Mouse (Mus musculus): ENCODE measurements around the gene Myb.
"Not testable (repeated sequence)": the region's sequence is repeated elsewhere in the genome, so short reads cannot be mapped to it uniquely, and the experiment has no call there.

Gene Myb

DNA sequence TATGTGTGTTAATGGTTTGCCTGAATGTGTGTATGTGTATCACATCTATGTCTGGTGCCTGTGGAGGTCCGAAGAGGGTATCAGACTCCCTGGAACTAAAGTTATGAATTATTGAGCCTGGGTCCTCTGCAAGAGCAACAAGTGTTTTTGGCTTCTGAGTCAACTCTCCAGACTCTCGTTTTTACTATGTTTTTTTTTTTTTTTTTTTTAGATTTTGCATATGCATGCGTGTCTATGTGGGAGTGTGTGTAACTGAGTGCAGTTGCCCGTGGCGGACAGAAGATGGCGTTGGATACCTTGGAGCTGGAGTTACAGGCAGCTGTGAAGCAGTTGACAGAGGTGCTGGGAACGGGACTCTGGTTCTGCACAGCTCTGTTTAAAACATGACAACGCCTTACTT lies 7.7 kb upstream of the Myb start:
- DNase-seq (ENCODE audit: low spot score) = no peak

DNA sequence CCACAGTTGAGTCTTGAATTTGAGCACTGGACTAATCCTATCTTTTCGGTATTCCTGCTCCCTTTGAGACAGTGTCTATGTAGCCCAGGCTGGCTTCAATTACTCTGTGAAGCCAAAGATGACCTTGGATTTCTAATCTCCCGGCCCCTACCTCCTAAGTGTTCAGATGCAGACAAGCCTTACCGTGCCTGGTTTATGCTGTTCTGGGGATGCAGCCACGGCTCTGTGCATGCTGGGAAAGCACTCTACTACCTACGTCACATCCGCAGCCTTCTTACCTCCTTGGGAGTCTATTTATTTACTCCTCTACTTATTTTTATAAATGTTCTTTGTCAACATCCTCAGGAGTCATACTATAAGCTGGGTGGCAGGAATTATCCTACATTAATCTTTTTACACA lies 7.1 kb upstream of the Myb start:
- DNase-seq (ENCODE audit: low spot score) = no peak

DNA sequence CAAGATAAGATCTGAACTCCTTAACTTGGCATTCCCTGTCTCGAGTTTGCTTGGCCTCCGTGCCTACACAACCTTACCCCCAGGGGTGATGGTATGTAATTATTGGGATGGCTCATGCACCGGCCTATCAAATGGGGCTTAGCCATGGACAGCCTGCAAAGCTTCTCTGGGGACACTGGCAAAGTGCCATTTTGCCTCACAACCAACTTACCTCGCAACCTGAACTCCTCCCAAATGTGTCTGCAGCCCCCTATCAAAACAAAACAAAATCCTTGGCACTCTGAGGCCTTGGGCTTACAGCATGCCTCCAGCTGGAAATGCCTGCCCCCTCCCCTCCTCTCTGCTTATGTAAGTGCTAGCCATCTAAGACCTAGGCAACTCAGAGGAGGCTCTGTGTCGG lies 6.4 kb upstream of the Myb start:
- DNase-seq (ENCODE audit: low spot score) = no peak

DNA sequence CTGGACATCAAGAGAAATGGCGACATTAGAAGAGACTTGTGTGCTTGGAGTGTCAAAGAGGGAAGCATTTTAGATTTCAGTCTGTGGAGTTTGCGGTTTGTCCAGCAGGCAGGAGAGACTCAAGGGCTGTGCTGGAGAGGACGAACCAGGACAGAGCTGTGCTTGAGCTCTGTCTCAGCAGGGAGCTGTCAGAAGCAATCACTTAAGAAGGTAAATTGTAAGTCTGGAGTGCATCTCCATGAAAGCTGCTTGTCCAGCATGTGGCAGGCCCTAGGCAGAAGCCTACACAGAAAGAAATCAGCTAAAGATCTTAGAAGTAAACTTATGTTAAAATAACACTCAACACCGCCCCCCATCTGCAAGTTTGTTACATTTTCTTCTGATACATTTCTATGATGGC lies 4.6 kb upstream of the Myb start:
- DNase-seq (ENCODE audit: low spot score) = no peak

DNA sequence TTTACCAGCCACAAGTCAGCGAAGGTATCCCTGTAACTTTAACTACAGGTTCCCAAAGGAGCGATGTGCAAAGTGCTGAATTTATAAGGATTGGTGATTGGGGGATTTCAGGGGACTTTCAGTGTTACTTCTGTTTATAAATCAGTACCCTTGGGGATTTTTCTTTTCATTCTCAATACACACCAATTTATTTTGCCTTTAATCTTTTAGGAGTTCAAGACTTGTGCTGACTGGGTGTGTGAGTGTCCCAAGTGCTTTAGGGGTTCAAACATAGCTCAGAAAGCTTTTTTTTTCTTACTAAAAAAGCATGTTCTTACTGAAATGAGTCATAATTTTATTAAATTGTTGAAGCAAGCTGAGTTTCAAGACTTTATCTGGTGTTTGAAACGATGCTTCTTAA lies 1.3 kb upstream of the Myb start:
- DNase-seq (ENCODE audit: low spot score) = no peak

DNA sequence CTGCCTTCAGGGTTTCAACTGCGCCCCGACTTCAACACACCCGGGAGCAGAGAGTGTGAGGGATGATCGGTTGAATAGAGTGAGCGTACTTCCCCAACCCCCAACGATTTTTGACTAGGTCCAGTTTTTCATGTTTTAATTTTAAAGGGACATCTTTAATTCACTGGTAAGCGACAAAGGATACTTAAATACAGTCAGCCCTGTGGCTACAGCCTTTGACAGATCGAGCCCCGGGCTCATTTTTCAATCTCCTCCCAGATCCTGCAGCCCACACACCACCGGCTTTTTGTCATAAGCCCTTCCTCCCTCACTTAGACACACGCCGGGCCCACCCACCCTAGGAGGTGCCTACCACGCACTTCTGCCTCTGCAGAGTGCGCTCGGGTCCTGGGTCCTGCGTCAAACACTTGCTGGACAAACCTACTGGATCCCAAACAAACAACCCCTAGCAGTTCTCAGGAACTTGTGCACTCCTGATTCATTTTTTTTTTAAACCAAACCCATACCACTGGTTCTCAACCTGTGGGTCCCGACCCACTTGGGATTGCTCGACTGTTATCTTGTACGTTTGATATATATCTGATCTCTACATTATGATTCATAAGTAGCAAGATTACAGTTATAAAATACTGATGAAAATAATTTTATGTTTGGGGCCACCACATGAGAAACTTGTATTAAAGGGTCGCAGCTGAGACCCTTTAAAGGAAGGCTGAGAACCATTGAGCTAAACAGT lies 743 bp upstream of the Myb start:
- DNase-seq (ENCODE audit: low spot score) = peak; percentile 6

DNA sequence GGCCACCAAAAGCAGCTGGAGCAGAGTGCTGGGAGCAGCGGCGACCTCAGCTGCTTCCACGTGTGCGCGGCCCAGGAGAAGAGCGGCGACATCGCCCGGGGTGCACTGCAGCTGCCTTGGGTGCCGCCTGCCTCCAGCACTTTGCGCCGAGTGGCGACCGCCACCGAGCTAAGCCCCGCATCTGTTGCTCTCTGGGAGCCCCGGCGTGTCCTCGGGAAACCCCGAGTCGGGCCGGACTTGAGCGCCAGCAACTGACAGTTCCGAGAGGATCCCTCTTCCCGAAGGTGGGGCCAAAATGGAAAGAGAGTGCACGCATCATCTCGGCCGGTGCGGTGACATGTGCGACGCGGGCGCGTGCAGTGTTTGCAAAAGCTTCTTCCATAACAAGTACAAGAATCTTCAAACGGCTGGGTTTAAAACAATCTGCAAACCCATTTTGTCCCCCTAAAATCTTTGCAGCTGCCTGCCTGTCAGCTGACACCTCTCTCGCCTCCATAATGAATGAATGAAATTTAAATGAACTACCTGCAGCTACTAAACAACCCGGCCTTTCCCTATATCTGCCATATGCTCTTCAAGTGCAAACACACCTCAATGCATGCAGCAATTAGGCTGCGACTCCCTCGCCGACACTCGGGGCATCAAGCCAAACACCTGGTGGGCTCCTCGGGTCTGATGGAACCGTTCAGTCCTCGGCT lies 938 bp downstream of the Myb start:
- DNase-seq (ENCODE audit: low spot score) = peak; percentile 26

DNA sequence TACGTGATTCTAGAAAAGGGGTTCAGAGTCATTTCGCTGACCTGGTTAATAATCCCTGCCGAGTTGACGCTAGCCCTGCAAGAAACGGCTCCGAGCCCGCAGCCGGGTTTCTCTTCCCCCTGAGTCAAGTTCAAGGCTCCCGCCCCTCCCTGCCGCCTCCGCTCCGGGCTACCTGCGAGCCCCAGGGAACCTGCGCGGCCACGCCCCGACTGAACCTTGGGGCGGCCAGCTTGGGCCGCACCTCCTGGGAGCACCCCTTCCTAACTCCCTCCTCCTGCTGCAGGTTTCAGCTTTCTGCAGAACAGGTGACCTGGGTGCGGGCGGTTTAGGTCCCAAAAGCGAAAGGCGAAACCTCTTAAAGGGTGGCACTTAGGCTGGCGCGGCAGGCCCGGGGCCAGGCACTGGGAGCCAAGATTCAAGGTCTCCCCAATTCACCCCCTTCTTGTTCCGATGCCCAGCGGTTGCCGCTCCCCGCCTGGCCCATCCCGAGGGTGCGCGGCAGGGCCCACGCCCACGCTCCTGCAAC lies 1.8 kb downstream of the Myb start:
- peak; percentile 22 for DNase-seq (ENCODE audit: low spot score)

DNA sequence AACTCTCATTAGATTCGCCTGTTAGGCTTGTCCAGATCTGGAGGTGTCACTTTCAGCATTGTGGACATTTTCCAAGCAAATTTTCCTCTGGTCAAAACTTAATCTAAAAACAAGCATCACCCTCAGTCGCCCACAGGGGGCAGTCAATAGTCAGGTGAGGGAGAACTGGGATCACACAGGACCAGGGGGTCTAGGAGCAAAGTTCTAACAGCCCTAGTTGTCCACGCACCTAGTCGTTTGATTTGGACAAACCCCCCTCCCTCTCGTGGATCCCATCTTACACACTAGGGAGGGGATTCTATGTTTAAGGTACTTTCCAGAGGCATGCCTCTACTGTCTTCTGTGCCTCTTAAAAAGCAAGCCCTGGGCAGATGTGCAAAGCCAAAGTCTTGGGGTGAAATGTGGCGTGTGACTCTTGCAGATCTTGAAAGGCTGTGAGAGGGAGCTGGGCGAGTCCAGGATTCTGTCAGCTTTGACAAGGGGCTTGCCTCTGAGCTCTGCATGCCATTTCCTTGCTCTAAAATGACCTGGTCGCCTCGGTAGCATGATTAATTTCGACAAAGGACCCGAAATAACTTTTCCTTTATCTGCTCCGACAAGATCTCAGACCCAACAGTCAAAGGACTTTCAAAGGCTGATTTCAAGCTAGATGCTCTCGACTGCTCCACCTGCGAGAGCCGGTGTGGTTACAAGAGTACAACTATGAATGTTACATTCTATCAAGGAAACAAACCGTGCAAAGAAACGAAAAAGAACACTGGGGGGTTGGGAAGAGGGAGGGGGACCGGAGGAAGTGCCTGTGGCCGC lies 2.5 kb downstream of the Myb start:
- DNase-seq (ENCODE audit: low spot score) = peak; percentile 22

DNA sequence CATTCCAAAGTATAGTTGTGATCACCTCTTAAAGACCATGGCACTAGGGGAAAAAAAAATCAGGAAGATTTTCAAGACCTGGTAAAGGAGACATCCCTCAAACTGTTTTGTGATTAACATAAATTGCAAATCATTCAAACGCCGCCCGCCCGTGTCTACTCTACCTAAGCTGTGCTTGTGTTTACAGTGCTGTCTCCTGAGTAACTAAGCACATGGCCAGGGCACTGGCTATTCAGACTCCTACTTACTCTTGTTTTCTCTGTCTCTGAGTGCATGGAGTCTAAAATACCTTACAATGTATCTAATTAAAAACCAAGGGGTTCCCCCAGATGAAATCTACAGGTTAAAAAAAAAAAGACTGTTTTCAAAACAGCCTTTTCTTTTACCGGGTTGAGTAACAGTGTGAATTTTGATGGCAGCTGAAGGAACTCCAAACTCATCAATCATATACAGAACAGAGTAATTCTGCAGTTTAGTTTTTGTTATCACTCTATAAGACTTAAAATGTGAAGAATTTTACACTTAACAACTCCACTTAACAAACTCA lies 3.8 kb downstream of the Myb start:
- DNase-seq (ENCODE audit: low spot score) = no peak

DNA sequence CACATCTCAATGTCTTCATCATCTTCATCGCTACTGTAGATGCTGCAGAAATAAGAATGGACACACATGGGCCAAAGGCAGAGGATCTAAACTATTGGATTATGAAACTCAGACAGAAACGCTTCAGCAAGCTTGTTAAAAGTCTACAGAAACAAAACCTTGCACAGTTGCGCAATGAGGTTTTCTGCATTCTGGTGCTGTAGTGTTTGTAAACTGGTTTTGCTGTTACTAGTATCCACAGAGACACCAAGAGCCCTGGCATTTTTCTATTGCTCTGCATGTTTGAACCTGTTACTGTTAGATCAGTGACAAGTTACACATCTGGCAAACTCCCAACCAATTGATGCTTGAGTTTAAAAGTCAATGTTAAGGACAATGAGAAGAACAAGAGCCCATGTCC lies 4.4 kb downstream of the Myb start:
- no peak for DNase-seq (ENCODE audit: low spot score)

DNA sequence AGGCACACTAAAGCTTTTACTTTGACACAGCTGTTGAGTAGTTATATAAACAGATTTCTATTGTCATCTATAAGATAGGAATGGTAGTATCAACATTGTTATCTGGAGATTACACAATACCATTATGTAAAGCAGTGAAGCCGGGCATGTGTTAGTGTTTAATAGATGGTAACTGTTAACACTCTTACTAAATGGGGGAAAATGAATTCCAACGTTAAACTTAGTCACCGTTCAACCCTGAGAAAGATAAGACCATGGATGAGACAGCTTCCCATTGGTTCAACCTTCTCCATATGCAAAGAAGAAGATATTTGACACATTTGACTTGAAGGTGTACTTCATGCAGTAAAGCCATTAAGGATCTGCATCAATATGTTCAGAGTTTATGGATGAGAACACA lies 5.9 kb downstream of the Myb start:
- no peak for DNase-seq (ENCODE audit: low spot score)

DNA sequence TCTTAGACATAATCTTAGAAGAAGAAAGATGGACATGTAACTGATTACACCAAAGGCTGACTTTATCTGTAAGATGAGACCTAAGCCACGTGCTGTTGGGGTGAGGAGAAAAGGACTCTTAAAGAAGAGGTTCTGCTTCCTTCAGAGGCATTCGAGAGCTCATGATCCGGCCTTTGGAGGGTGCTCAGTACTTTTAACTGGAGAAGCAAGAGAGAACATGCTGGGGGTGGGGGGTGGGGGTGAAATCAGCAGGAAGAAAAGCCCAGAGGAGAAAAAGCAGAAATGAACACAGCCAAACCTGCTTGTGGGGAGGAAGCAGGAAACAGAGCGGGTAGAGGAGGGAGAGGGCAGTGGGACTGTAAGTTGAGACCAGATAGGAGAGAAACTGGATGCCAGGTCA lies 7.4 kb downstream of the Myb start:
- no peak for DNase-seq (ENCODE audit: low spot score)

DNA sequence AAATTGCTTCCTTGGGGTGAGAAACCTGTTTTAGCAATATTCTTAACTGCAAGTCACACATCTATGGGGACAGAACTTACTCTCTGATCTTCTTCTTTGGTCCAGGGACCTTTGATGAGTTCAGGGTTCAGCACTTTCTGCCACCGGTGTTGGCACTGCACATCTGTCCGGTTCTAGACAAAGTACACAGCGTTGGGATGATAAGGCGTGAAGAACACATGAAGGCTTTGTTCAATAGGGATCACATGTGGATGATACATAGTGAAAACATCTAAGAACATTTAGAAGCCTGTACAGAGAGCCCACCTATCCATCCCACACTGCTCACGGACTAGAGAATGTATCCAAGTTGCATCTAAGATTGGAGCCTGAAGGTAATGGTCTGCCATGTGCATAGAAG lies 8.0 kb downstream of the Myb start:
- no peak for DNase-seq (ENCODE audit: low spot score)

DNA sequence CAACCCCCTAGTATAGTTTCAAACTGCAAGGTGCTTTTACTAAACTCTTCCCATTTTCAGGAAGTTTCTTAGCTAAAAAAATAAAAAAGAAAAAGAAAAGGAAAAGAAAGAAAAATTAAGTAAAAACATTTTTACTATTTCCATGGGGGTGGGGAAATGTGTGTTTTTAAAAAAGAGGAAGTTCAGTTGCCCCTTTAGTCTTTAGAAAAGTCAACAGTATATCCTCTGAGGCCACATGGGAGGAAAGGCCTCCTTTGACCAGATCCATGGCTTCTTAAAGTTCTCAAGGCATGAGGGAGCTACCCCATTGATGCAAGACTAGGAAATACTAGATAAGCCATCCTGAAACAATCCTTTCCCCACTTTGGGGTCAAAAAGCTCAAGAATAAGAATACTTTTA lies 9.5 kb downstream of the Myb start:
- DNase-seq (ENCODE audit: low spot score) = no peak

DNA sequence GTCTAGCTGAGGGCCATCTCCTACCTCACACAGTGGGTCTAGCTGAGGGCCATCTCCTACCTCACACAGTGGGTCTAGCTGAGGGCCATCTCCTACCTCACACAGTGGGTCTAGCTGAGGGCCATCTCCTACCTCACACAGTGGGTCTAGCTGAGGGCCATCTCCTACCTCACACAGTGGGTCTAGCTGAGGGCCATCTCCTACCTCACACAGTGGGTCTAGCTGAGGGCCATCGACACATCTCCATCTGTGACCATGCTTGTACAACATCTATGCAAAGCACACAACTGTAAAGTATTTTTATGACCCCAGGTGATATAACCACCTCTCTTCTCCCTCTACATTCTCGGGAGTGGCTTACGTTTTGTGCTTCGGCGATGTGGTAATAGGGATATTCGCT lies 10.8 kb downstream of the Myb start:
- DNase-seq (ENCODE audit: low spot score) = not testable (repeated sequence)

DNA sequence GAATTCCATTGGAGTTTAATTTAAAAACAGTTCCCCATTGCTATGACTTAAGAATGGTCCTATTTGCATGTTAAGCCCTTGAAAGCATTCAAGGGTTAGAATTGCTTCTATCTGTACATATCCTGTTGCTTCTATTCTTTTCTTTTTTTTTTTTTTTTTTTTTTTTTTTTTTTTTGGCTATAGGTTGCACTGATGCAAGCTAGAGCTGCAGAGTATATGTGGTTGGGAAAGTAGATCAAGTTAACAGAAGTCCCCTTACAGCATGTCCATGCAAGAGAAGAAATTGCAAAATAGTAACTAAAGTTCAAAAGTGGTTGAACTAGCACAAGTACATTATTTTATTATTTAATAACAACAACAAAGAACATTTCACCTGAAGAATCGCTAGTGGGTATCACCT lies 14.1 kb downstream of the Myb start:
- DNase-seq (ENCODE audit: low spot score) = no peak

DNA sequence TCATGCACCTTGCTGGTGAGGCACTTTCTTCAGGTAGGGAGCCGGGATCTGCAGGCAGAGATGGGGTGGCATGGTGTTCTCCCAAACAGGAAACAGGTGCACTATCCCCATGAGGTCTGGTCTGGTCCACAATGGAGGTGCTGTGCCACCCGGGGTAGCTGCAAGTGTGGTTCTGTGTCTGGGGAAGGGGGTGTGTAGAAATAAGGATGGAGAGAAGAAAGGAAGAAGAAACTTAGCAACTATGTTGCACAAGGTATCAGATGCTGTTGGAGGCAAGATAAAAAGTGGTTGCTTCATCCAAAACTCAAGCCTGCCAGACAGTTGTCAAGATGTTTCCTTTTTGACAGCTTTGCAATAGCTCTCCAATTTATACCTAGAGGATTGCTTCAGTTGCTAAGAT lies 14.5 kb downstream of the Myb start:
- DNase-seq (ENCODE audit: low spot score) = no peak

DNA sequence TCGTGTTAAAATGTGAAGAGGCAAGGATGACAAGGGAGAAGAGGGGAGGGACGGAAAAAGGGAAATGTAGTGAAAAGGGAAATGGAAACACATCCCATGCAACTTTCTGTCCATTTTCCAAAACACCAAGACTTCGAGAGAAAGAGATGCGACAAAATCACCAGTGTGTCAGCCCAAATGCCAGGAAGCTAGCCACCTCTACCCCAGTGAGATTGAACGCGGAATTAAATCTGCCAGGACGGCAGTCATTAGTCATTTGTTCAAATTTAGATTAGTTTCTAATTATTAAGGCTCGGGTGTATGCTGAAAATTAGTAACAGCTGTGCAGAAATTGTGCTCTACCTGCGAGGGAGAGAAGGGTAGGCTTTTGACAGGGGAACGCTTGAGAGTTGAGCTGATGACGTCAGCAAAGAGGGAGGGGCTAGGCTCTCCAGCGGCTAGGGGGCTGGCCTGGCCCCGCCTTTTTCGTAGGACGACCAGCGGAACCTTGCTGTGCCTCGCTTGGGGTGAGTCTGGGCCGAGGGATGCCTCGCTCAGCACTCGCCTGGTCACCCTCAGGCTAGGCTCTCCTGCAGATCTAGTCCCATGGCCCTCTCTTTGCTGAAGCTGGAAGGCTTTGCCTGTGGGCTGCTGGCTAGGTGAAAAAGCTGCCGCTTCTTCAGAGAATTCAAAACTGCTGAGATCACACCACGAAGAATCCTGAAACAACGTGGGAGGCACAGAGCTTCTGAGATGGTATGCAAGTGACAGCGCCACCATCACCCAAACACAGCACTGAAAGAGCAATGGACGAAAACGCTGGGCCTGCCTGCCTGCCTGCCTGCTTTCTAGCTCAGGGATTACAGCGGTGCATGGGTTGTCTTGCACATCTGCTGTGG lies 15.9 kb downstream of the Myb start:
- DNase-seq (ENCODE audit: low spot score) = peak; percentile 75

DNA sequence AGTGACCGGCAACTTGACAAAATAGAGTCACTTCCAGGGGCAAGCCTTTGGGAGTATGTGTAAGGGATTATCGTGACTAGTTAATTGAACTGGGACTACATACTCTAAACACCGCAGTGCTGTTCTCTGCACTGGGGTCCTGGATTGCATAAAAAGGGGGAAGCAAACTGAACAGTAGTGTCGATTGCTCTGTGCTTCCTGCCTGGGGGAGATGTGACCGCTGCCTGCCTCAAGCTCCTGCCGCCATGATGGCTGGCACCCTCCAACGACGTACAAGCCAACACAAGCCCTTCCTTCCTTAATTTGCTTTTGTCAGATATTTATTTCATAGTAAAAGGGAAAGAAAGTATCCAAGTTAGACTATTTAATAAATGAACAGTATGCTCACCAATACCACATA lies 25.5 kb downstream of the Myb start:
- DNase-seq (ENCODE audit: low spot score) = no peak

DNA sequence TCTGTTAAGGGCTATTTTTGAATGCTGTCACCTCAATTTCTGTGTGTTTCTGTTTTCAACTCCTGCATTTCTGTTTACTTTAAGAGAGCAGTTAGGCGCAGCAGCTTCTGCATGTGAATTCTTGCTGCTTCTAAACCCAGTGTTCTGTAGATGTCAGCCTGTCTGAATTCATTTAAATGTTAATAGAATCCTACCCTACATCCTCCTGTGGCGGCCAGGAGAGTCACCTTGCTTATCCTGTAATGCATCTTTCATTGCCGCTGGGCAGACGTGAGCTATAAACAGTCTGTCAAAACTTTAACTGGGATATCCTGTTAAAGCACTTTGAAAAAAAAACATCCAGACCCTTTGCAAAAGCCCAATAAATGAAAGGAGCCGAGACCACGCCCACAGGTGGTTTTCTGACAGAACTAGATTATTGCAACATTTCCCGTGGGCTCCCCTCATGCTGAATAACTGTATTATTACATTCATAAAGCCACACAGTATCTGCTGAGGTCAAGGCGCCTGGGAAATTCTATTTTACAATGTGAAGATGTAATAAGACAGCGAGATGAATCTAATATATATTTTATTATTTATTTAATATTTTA lies 29.8 kb downstream of the Myb start:
- DNase-seq (ENCODE audit: low spot score) = no peak
